Mouse (Mus musculus) heart, adult 10 weeks (tissue): ENCODE data around the gene Gnptab. TPM values are rescaled to one million over a fixed set of nuclear protein-coding genes. Genes with fewer than 3 reads are reported as not detected.

Source experiments
- polyA plus RNA-seq: library from polyadenylated mRNA; stranded (reverse); fragments of 350-450 nt; fragmentation: Illumina TruSeq; extraction: RNeasy Lipid Tissue Mini Kit (QIAGEN cat#74804); gene quantifications from one replicate; pipeline ENCODE4 v1.2.3, GENCODE M21; 2014; ENCODE audit warnings: low read depth, low replicate concordance

Gnptab gene
- polyA plus RNA-seq = 17.9 TPM

DNA sequence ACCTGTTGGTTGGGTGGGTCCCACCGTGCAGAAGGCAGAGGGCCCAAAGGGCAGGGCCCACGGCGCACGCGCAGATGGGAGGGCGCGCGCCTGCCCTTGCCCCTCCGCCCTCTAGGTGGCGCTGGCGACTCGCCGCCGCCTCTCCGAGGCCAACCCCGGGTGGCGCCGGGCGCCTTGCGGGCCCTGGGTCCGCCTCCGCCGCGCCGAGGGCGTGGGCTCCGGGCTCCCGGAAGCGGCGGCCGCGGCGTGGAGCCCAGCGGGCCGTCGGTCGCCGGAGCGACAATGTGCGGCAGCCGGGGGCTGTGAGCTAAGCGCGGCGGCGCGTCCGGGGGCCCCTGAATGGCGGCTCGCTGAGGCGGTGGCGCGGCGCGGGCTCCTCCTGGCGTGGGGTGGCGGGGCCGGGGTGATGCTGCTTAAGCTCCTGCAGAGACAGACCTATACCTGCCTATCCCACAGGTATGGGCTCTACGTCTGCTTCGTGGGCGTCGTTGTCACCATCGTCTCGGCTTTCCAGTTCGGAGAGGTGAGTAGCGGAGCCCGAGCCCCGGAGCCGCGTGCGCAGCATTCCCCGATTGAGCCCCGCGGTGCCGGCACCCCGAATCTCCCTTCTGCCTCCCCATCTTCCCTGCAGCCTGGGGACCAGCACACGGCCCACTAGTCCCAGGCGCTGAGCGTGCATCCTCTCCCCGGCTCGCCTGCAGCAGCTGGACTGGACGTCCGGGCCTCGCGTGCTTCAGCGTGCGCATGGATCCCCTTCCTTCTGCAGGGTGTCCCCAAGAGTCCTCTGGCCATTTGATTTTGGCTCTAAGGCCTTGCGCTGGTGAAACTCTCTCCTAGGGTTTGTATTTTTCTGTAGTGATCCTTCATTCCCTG is at the start of gene Gnptab, which contains the start of gene Dram1:
TSS of gene Gnptab (plus strand) at position 120 of the 873 bp plus-strand sequence.
TSS of gene Dram1 (minus strand) at position 68 of the 873 bp plus-strand sequence.

DNA sequence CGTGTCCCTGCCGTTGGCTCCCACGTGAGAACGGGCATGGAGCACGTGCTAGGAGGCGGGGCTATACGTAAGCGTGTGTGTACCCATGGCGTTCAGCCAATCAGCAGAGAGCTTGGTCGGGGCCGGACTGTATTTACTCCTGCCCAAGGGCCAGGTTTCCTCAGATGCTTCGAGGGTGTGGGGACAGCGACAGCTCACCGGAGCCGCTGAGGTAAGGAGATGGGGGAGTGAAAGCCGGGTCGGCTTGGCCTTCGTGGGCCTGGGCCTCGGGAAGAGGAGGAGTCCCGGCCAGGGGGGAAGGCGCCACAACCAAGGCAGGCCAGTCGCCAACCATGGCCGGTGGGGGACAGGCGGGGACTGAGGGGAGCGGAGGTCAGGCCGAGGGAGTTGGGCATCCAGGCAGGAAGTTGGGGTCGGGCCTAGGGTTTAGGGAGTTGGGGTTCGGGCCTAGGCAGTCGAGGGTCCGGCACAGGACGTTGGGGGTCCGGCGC is 80.6 kb downstream of the Gnptab start, which contains the start of gene Sycp3:
TSS of gene Sycp3 (plus strand) at position 68 of the 491 bp plus-strand sequence.

Other genes starting within 250 kb of the Gnptab start
- 0.34 TPM for gene Parpbp, start 232.2 kb upstream of the Gnptab start, polyA plus RNA-seq
- 9.2 TPM for gene Nup37, start 232.1 kb upstream of the Gnptab start, polyA plus RNA-seq
- gene Washc3, start 178.0 kb upstream of the Gnptab start, polyA plus RNA-seq = 44.6 TPM
- 4.6 TPM for gene Dram1, start 52 bp upstream of the Gnptab start, polyA plus RNA-seq
- gene Sycp3, start 80.4 kb downstream of the Gnptab start, polyA plus RNA-seq = not detected
- 350 TPM for gene Chpt1, start 124.9 kb downstream of the Gnptab start, polyA plus RNA-seq
- 0.58 TPM for gene Mybpc1, start 226.0 kb downstream of the Gnptab start, polyA plus RNA-seq